Mouse (Mus musculus) kidney, postnatal 36 days (tissue): ENCODE data around the gene Atp8b2.
A peak's percentile ranks its signal among the peaks of the same experiment; 100 is the strongest.

ENCODE experiments used
- DNase-seq, 2 experiments: peaks; one replicate each; pipeline ENCODE4 v3.0.0; 2021 to 2022; ENCODE audit warnings: mixed read lengths in 2 of 2

Gene Atp8b2

GRCm38 (mm10) chr3:89959435-89959834 is 3.9 kb downstream of the Atp8b2 start:
- DNase-seq: no peak

- no peak for DNase-seq
Measured at GRCm38 (mm10) chr3:89957880-89958279, 5.4 kb downstream of the Atp8b2 start.

GRCm38 (mm10) chr3:89956177-89956971 is 6.9 kb downstream of the Atp8b2 start:
- no peak for DNase-seq

GRCm38 (mm10) chr3:89953420-89953819 is 9.9 kb downstream of the Atp8b2 start:
- DNase-seq: peak; percentile 83 to 90

GRCm38 (mm10) chr3:89948655-89949054 is 14.7 kb downstream of the Atp8b2 start:
- no peak for DNase-seq

GRCm38 (mm10) chr3:89948021-89948420 is 15.3 kb downstream of the Atp8b2 start:
- DNase-seq: peak in 1 of 2 experiments; percentile 12

GRCm38 (mm10) chr3:89945026-89945425 is 18.3 kb downstream of the Atp8b2 start:
- no peak for DNase-seq

- no peak for DNase-seq
Measured at GRCm38 (mm10) chr3:89942894-89943293, 20.4 kb downstream of the Atp8b2 start.

GRCm38 (mm10) chr3:89936495-89936894 is 26.8 kb downstream of the Atp8b2 start:
- DNase-seq: no peak

- DNase-seq: no peak
Measured at GRCm38 (mm10) chr3:89932925-89933324, 30.4 kb downstream of the Atp8b2 start.

- no peak for DNase-seq
Measured at GRCm38 (mm10) chr3:89928956-89929355, 34.4 kb downstream of the Atp8b2 start.

GRCm38 (mm10) chr3:89926440-89926839 is 36.9 kb downstream of the Atp8b2 start:
- DNase-seq: no peak

- no peak for DNase-seq
Measured at GRCm38 (mm10) chr3:89920711-89921110, 42.6 kb downstream of the Atp8b2 start.

GRCm38 (mm10) chr3:89917408-89917807 is 45.9 kb downstream of the Atp8b2 start:
- no peak for DNase-seq

- no peak for DNase-seq
Measured at GRCm38 (mm10) chr3:89916622-89917021, 46.7 kb downstream of the Atp8b2 start.

- no peak for DNase-seq
Measured at GRCm38 (mm10) chr3:89914700-89915099, 48.6 kb downstream of the Atp8b2 start.

GRCm38 (mm10) chr3:89912543-89913391 is 50.5 kb downstream of the Atp8b2 start, which contains the start of gene Il6ra:
Gene Il6ra, minus strand, starts transcription at chr3:89913196.
- peak; percentile 90 to 92 for DNase-seq

- no peak for DNase-seq
Measured at GRCm38 (mm10) chr3:89912108-89912542, 51.2 kb downstream of the Atp8b2 start.

GRCm38 (mm10) chr3:89911207-89911606 is 52.1 kb downstream of the Atp8b2 start:
- DNase-seq: peak in 1 of 2 experiments; percentile 33

- no peak for DNase-seq
Measured at GRCm38 (mm10) chr3:89909703-89910542, 53.4 kb downstream of the Atp8b2 start.

- no peak for DNase-seq
Measured at GRCm38 (mm10) chr3:89908836-89909235, 54.5 kb downstream of the Atp8b2 start.

GRCm38 (mm10) chr3:89907846-89908245 is 55.5 kb downstream of the Atp8b2 start:
- DNase-seq: no peak

GRCm38 (mm10) chr3:89899511-89899908 is 63.8 kb downstream of the Atp8b2 start:
- DNase-seq: no peak
